Comparison of ENCODE assay signal across 27 mouse cellular contexts in the genomic region with DNA sequence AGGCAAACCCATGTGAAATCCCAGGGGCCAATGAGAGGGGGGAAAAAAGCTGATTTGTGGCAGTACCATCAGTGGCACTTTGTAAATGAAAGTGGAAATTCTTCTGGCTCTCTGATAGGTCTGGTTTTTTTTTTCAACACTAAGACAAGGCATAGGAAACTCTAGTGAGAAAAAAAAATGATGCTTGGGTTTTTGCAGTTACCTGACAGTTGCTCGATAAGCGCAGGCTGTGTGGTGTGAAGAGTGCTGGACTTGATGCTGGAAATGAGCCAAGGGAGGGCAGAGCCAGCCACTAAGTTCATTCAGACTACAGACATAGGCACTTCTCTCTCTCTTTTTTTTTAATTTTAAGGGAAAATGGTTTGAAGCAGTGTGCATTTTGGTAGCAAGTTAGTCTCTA.
A peak's percentile ranks its signal among the peaks of the same experiment; 100 is the strongest.
DNase-seq lines count a peak whose midpoint lies in the region; ATAC-seq and TF ChIP-seq lines count a peak whose summit lies in the region.
"Had no signal": no experiment of that assay in that cellular context is flagged by ENCODE, and none has a peak within 500 bp of the region (broad histone marks: within the 10 kb centered on the region; RNA-seq: fewer than 3 reads in every experiment).

No protein-coding gene starts in this region.

- peak; percentile 69 to 72 for TF ChIP-seq EP300 in MEL (IDR thresholded peaks at IDR 0.05; ENCODE audit: low read depth in 1 of 2, low read length in 2 of 2)

- no peaks in the 10 kb centered on the region for H3K79me2 ChIP-seq in MEL (ENCODE audit: control insufficient read depth, insufficient read depth, low read length, poor library complexity)

- no peak for TF ChIP-seq POLR2A in MEL (IDR thresholded peaks at IDR 0.05; ENCODE audit: control insufficient read depth in 1 of 2, insufficient read depth in 1 of 2, low read depth in 1 of 2, low read length in 2 of 2, poor library complexity in 1 of 2)
- TF ChIP-seq POLR2A in brain, embryonic 14.5 days (IDR thresholded peaks at IDR 0.05; ENCODE audit: borderline replicate concordance, extremely low read depth, insufficient read depth, insufficient read length, poor library complexity, severe bottlenecking): no peak

- H3K9me3 ChIP-seq in MEL (replicated peaks; ENCODE audit: insufficient read depth, low read length): no peaks in the 10 kb centered on the region
- H3K9me3 ChIP-seq: embryonic facial prominence, embryonic 12.5 days; embryonic facial prominence, embryonic 15.5 days; forebrain, embryonic 12.5 days; forebrain, embryonic 15.5 days; heart, embryonic 12.5 days; heart, embryonic 15.5 days; hindbrain, embryonic 10.5 days; hindbrain, embryonic 13.5 days; intestine, embryonic 15.5 days had no signal

- intact Hi-C loops in left cerebral cortex, postnatal 4 days (cut with DNase I): no loop called here

- H3K9ac ChIP-seq in MEL (ENCODE audit: control insufficient read depth, low read depth, low read length, poor library complexity, severe bottlenecking): no peak overlapping the region
- H3K9ac ChIP-seq: embryonic facial prominence, embryonic 12.5 days; embryonic facial prominence, embryonic 15.5 days; forebrain, embryonic 12.5 days; forebrain, embryonic 15.5 days; heart, embryonic 12.5 days; heart, embryonic 15.5 days; hindbrain, embryonic 13.5 days; intestine, embryonic 15.5 days had no signal

- TF ChIP-seq RAD21 in MEL (IDR thresholded peaks at IDR 0.05; ENCODE audit: low read depth, low read length): no peak

- no peak overlapping the region for H3K4me3 ChIP-seq in MEL (ENCODE audit: control insufficient read depth in 1 of 2, insufficient read depth in 1 of 2, low read depth in 2 of 2, low read length in 2 of 2)
- H3K4me3 ChIP-seq: embryonic facial prominence, embryonic 12.5 days; embryonic facial prominence, embryonic 15.5 days; erythroblast, embryonic 14.5 days; forebrain, embryonic 12.5 days; forebrain, embryonic 15.5 days; heart, embryonic 12.5 days; heart, embryonic 15.5 days; hindbrain, embryonic 10.5 days; hindbrain, embryonic 13.5 days; intestine, embryonic 15.5 days had no signal

- no peak overlapping the region for H3K27ac ChIP-seq in MEL (ENCODE audit: control insufficient read depth, low read depth, low read length)
- H3K27ac ChIP-seq: embryonic facial prominence, embryonic 12.5 days; forebrain, embryonic 12.5 days; forebrain, embryonic 15.5 days; heart, embryonic 15.5 days; hindbrain, embryonic 10.5 days; intestine, embryonic 15.5 days had no signal

- 0 out of 4 replicates have a peak, but pooled peaks cover 0 to 7% of the 10 kb centered on the region in 2 experiments for H3K4me1 ChIP-seq in MEL (ENCODE audit: control insufficient read depth in 1 of 2, insufficient read depth in 2 of 2, low read length in 2 of 2)
- H3K4me1 ChIP-seq: embryonic facial prominence, embryonic 12.5 days; embryonic facial prominence, embryonic 15.5 days; forebrain, embryonic 12.5 days; heart, embryonic 12.5 days; heart, embryonic 15.5 days; hindbrain, embryonic 10.5 days; hindbrain, embryonic 13.5 days; intestine, embryonic 15.5 days had no signal

- DNase-seq in MEL (ENCODE audit: low read depth, low spot score): peak; percentile 78
- DNase-seq in brain, embryonic 14.5 days (ENCODE audit: low read depth): peak; percentile 25
- DNase-seq in adipocyte (ENCODE audit: low spot score): no peak
- DNase-seq in embryo, embryonic 10 days (ENCODE audit: low spot score): no peak
- no peak for DNase-seq in left cerebral cortex, postnatal 4 days
- DNase-seq: adrenal gland, postnatal 10 days; adrenal gland, postnatal 36 days; cerebellum, adult 11 months; cerebellum, adult 2 months; cerebellum, postnatal 36 days; gastrocnemius, postnatal 25 days; heart, adult 18-20 months; heart, postnatal 10 days; heart, postnatal 36 days had no signal

- ATAC-seq in megakaryocyte progenitor cell, adult 5-6 weeks (replicated peaks; ENCODE audit: poor library complexity): peak; percentile 94
- ATAC-seq: CD4-positive, CD25-positive, alpha-beta regulatory T cell, adult 4 months; forebrain, embryonic 15.5 days; hindbrain, embryonic 16.5 days; intestine, embryonic 15.5 days had no signal

- H3K36me3 ChIP-seq in MEL (ENCODE audit: control insufficient read depth in 1 of 2, insufficient read depth in 2 of 2, low read length in 2 of 2): peaks cover 0 to 4% of the 10 kb centered on the region in 2 experiments; a peak in 2 of 4 replicates
- H3K36me3 ChIP-seq: embryonic facial prominence, embryonic 12.5 days; embryonic facial prominence, embryonic 15.5 days; forebrain, embryonic 12.5 days; forebrain, embryonic 15.5 days; heart, embryonic 12.5 days; heart, embryonic 15.5 days; hindbrain, embryonic 10.5 days; hindbrain, embryonic 13.5 days; intestine, embryonic 15.5 days had no signal

- no peak for TF ChIP-seq CTCF in MEL (IDR thresholded peaks at IDR 0.05 in 2 of 3, conservative IDR thresholded peaks at IDR 0.05 in 1 of 3; ENCODE audit: control insufficient read depth in 1 of 3, insufficient read depth in 1 of 3, low read depth in 2 of 3, low read length in 3 of 3, poor library complexity in 1 of 3, severe bottlenecking in 1 of 3)
- no peak for TF ChIP-seq CTCF in brain, embryonic 14.5 days (IDR thresholded peaks at IDR 0.05; ENCODE audit: borderline replicate concordance, extremely low read depth, insufficient read depth, insufficient read length)

- no peaks in the 10 kb centered on the region for H3K27me3 ChIP-seq in MEL (ENCODE audit: control insufficient read depth in 1 of 2, insufficient read depth in 2 of 2, low read length in 2 of 2)
- H3K27me3 ChIP-seq: forebrain, embryonic 15.5 days; heart, embryonic 12.5 days; heart, embryonic 15.5 days; intestine, embryonic 15.5 days had no signal

TF ChIP-seq in MEL, 35 proteins besides CTCF, POLR2A, EP300 and RAD21:
- TF ChIP-seq MYC (IDR thresholded peaks at IDR 0.05; ENCODE audit: low read depth, low read length) (no peak), TBP (IDR thresholded peaks at IDR 0.05; ENCODE audit: low read depth, low read length) (no peak), ELF1 (IDR thresholded peaks at IDR 0.05; ENCODE audit: low read depth, low read length) (no peak), NELFE (IDR thresholded peaks at IDR 0.05; ENCODE audit: low read depth, low read length) (no peak), GATA1 (IDR thresholded peaks at IDR 0.05; ENCODE audit: low read depth, low read length) (peak; percentile 34; the same call in 1 of the 2 replicates), CHD2 (IDR thresholded peaks at IDR 0.05; ENCODE audit: low read length) (no peak), GABPA (IDR thresholded peaks at IDR 0.05; ENCODE audit: low read depth, low read length) (no peak), E2F4 (IDR thresholded peaks at IDR 0.05; ENCODE audit: borderline replicate concordance, low read depth, low read length) (no peak), MXI1 (IDR thresholded peaks at IDR 0.05; ENCODE audit: low read depth, low read length) (no peak), ZNF384 (IDR thresholded peaks at IDR 0.05; ENCODE audit: low read depth, low read length) (peak; percentile 92), MAFK (IDR thresholded peaks at IDR 0.05; ENCODE audit: borderline replicate concordance, low read depth, low read length) (no peak), BHLHE40 (IDR thresholded peaks at IDR 0.05; ENCODE audit: borderline replicate concordance, low read depth, low read length) (no peak), ZC3H11A (IDR thresholded peaks at IDR 0.05; ENCODE audit: low read depth, low read length) (no peak), POLR2AphosphoS5 (IDR thresholded peaks at IDR 0.05; ENCODE audit: borderline replicate concordance, low read depth, low read length) (no peak), TCF12 (IDR thresholded peaks at IDR 0.05; ENCODE audit: low read depth, low read length) (no peak), TAL1 (IDR thresholded peaks at IDR 0.05; ENCODE audit: low read length) (no peak), USF2 (IDR thresholded peaks at IDR 0.05; ENCODE audit: borderline replicate concordance in 1 of 2, insufficient read depth in 1 of 2, low read depth in 1 of 2, low read length in 2 of 2) (no peak), UBTF (IDR thresholded peaks at IDR 0.05; ENCODE audit: borderline replicate concordance, insufficient read depth, low read depth, low read length) (no peak), MYB (IDR thresholded peaks at IDR 0.05; ENCODE audit: low read depth, low read length) (peak; percentile 72), MAX (IDR thresholded peaks at IDR 0.05; ENCODE audit: low read length) (no peak), CHD1 (IDR thresholded peaks at IDR 0.05; ENCODE audit: low read depth, low read length) (no peak), POLR2AphosphoS2 (IDR thresholded peaks at IDR 0.05; ENCODE audit: low read length) (no peak), ETS1 (IDR thresholded peaks at IDR 0.05; ENCODE audit: low read depth, low read length) (no peak), ZMIZ1 (IDR thresholded peaks at IDR 0.05; ENCODE audit: low read depth, low read length) (no peak), JUND (IDR thresholded peaks at IDR 0.05; ENCODE audit: low read depth, low read length) (no peak)

Comparison
In these comparisons a context has a peak if more than half of its experiments do, and no peak if none do; other contexts are left out.
1. DNase-seq: peak in MEL (single experiment) and brain, embryonic 14.5 days (single experiment); none in adipocyte (single experiment), embryo, embryonic 10 days (single experiment) and left cerebral cortex, postnatal 4 days (single experiment).